Mouse (Mus musculus): ENCODE data around the gene A4galt.
"Not testable (repeated sequence)": the region's sequence is repeated elsewhere in the genome, so short reads cannot be mapped to it uniquely, and the experiment has no call there.

GRCm38 (mm10) chr15:83269985-83270384 lies 18.4 kb upstream of the A4galt start:
- TF ChIP-seq CTCF, EP300 (IDR thresholded peaks at IDR 0.05; ENCODE audit: low read depth): not testable (repeated sequence)

All from liver, postnatal 0 days (tissue).